Mouse (Mus musculus) liver, embryonic 14.5 days (tissue): Measurements from ENCODE around the gene Olfr1248. TPM values are rescaled to one million over a fixed set of nuclear protein-coding genes. Genes with fewer than 3 reads are reported as not detected.
"Not testable (repeated sequence)": the region's sequence is repeated elsewhere in the genome, so short reads cannot be mapped to it uniquely, and the experiment has no call there.

Experiments
- ATAC-seq: fragments of 200-750 bp; cut with Nextera tagmentation; 2 replicates; pipeline ENCODE4 v1.8.0; 2017; ENCODE audit warnings: moderate number of reproducible peaks, mild to moderate bottlenecking, moderate library complexity; ENCODE audit not compliant: insufficient read depth
- DNase-seq, 3 experiments: peaks; one replicate each; pipeline ENCODE4 v3.0.0-alpha.2; 2012 to 2013; ENCODE audit warnings: low read depth in 3 of 3, low spot score in 3 of 3
- H3K27ac ChIP-seq: fragments of 300-500 bp; sonication (generic); 2 replicates; pipeline ENCODE4 v1.5.1; 2014; ENCODE audit warnings: moderate library complexity, mild to moderate bottlenecking, control low read depth, inconsistent platforms
- H3K27me3 ChIP-seq: fragments of 300-500 bp; sonication (generic); 2 replicates; pipeline ENCODE4 v1.6.1; 2014; ENCODE audit warnings: mild to moderate bottlenecking, low read length, moderate library complexity; ENCODE audit not compliant: control insufficient read depth, insufficient read depth
- H3K36me3 ChIP-seq: fragments of 300-500 bp; sonication (generic); replicated peaks from 2 replicates; pipeline ENCODE4 v1.6.1; 2014; ENCODE audit warnings: low read depth; ENCODE audit not compliant: control insufficient read depth, insufficient read depth
- H3K4me1 ChIP-seq, 2 experiments: fragments of 200-500 bp in 1 of 2; fragments of 300-500 bp in 1 of 2; sonication (generic) in 1 of 2; replicated peaks; 2 replicates each; pipeline ENCODE4 v1.6.1; 2012 to 2014; ENCODE audit warnings: antibody characterized with exemption in 1 of 2, inconsistent platforms in 1 of 2, low read length in 1 of 2; ENCODE audit not compliant: control insufficient read depth in 2 of 2, insufficient read depth in 2 of 2
- H3K4me2 ChIP-seq: fragments of 300-500 bp; sonication (generic); 2 replicates; pipeline ENCODE4 v1.6.1; 2014; ENCODE audit warnings: low read depth, mild to moderate bottlenecking, control low read depth, moderate library complexity
- H3K4me3 ChIP-seq, 2 experiments: fragments of 200-500 bp in 1 of 2; fragments of 300-500 bp in 1 of 2; sonication (generic) in 1 of 2; 2 replicates each; pipeline ENCODE4 v1.5.1; 2012 to 2014; ENCODE audit warnings: low read depth in 2 of 2, low read length in 2 of 2, mild to moderate bottlenecking in 2 of 2, control low read depth in 1 of 2, inconsistent platforms in 1 of 2, moderate library complexity in 1 of 2; ENCODE audit not compliant: insufficient read depth in 1 of 2
- H3K9ac ChIP-seq: fragments of 300-500 bp; sonication (generic); replicated peaks from 2 replicates; pipeline ENCODE4 v1.6.1; 2014; ENCODE audit warnings: mild to moderate bottlenecking, control low read depth, moderate library complexity
- H3K9me3 ChIP-seq: fragments of 300-500 bp; sonication (generic); 2 replicates; pipeline ENCODE4 v1.6.1; 2016; ENCODE audit warnings: low read length, mixed read lengths; ENCODE audit not compliant: control insufficient read depth
- CTCF ChIP-seq: IDR thresholded peaks from 2 replicates; pipeline ENCODE4 v1.5.1; 2016; ENCODE audit warnings: antibody characterized with exemption, low read depth, control low read depth
- EP300 ChIP-seq: IDR thresholded peaks from 2 replicates; pipeline ENCODE4 v1.6.1; 2016; ENCODE audit warnings: antibody characterized with exemption, low read depth
- WGBS: fragments of 180-500 bp; shearing (Covaris S2); extraction: QIAGEN DNeasy Blood & Tissue Kit; methylation state at CpG from one replicate; pipeline ENCODE4 v1.1.7; 2014; ENCODE audit not compliant: insufficient replicate concordance; 5-methylcytosine and 5-hydroxymethylcytosine counted together
- polyA plus RNA-seq, 2 experiments: library from polyadenylated mRNA; depleted of rRNA in 1 of 2; stranded (reverse) in 1 of 2; unstranded in 1 of 2; fragments of >200 nt; fragmentation: Nextera tagmentation in 1 of 2; extraction: Ambion mirVana in 1 of 2; gene quantifications; 2 replicates each; pipeline versions ENCODE4 v1.2.1 to v1.2.3; 2012 to 2014

Gene Olfr1248
- polyA plus RNA-seq (2012; rRNA removed) (not detected in 2 replicates), polyA plus RNA-seq (2014; fragmentation: Nextera tagmentation; extraction: Ambion mirVana) (not detected in 2 replicates)

DNA sequence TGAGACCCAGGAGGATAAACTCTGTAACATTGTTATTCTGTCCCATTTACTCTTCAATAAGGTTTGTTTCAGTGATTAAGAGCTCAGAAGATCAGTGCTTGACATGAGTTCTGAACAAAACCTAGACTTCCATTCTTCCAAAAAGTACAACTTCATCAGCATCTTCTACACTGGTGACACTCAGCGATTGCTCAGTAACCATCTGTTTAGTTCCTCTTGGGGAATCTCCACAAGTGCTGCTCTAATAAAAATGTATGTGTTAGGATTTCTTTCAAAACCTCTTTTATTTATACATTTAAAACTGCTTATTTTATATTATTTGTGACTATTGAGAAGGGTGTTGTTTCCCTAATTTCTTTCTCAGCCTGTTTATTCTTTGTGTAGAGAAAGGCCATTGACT, at the start of gene Olfr1248:
Olfr1248 (minus strand) TSS at position 101 of the 400 bp plus-strand sequence.
- not testable (repeated sequence) for H3K9me3 ChIP-seq, H3K36me3 ChIP-seq

DNA sequence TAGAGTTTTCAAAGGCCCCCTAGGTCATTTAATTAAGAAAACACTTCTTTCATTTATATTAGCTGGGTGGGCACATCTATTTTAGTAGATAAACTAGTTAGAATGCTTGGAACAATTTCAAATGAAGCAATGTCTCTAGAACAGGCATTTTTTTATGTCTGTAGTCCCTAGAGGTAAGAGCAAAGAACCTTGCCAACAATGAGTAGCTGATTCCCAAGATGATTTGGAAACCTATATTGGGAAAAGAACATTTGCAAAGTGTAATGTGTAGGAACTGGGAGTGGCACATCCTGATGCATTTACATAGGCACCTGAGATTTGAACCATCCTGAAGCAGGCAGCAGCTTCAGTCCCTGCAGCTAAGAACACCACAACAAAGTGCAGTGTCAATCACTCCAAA, 43.3 kb upstream of the Olfr1248 start, which contains the start of gene Olfr1250:
Olfr1250 (minus strand) TSS at position 101 of the 400 bp plus-strand sequence.
- no peak for DNase-seq

More for the DNA sequence above, at the start of gene Olfr1248:
- H3K4me1 ChIP-seq, ATAC-seq, H3K4me2 ChIP-seq, H3K9ac ChIP-seq, H3K4me3 ChIP-seq, DNase-seq, H3K27me3 ChIP-seq, H3K27ac ChIP-seq: not testable (repeated sequence)
- WGBS = 68% methylated on average over 1 of the region's 1 CpGs

DNA sequence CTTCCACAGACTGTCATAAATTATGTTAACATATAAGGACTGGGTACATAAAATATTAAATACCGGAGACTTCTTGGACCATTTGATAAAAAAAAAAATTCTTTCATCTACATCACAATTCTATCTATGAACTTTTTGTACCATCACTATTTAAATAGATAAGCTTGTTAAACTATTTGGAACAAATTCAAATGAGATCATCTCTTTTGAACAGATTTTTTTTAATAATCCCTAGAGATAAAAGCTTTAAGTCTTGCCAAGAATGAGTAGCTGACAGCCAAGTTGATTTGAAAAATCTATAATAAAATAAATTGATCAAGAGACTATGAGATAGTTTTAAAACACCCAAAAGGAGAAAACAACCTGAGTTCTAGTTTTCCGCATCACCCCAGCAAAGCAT, 16.8 kb upstream of the Olfr1248 start, which contains the start of gene Olfr1249:
Olfr1249 (minus strand) TSS at position 101 of the 400 bp plus-strand sequence.
- H3K36me3 ChIP-seq = no peaks in the 10 kb centered on the region
- TF ChIP-seq EP300 (no peak), CTCF (no peak)
- no peak within 1 kb of the TSS for H3K4me2 ChIP-seq
- 68% methylated on average over 2 of the region's 2 CpGs for WGBS
- no peak within 1 kb of the TSS for H3K4me3 ChIP-seq
- ATAC-seq = no peak
- no peak within 1 kb of the TSS for H3K27ac ChIP-seq
- DNase-seq = no peak
- H3K27me3 ChIP-seq = no peaks in the 10 kb centered on the region
- H3K9ac ChIP-seq = no peak within 1 kb of the TSS
- no peaks in the 10 kb centered on the region for H3K4me1 ChIP-seq
- no peaks in the 10 kb centered on the region for H3K9me3 ChIP-seq

More for the DNA sequence above, 43.3 kb upstream of the Olfr1248 start, which contains the start of gene Olfr1250:
- no peak within 1 kb of the TSS for H3K4me2 ChIP-seq
- no peak for TF ChIP-seq CTCF
- TF ChIP-seq EP300 = no peak
- ATAC-seq = no peak
- H3K27ac ChIP-seq = no peak within 1 kb of the TSS
- no peaks in the 10 kb centered on the region for H3K36me3 ChIP-seq
- no peaks in the 10 kb centered on the region for H3K27me3 ChIP-seq
- no peak within 1 kb of the TSS for H3K9ac ChIP-seq
- H3K9me3 ChIP-seq = no peaks in the 10 kb centered on the region
- H3K4me3 ChIP-seq = no peak within 1 kb of the TSS
- H3K4me1 ChIP-seq = no peaks in the 10 kb centered on the region

DNA sequence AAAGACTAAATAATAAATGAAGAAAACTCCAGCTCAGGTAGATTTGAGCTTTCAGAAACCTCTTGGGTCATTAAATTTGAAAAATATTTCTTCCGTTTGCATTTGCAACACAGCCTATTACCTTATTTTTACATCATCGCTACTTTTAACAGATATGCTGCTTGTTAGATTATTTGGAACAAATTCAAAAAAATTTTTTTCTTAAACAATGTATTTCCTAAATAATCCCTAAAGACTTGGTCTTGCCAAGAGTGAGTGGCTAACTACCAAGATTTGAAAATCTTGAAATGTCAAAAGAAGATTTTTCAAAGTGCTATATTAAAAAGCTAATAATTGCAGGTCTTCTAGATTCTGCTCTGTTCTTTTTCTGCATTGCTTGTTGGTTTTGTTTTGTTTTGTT, 4.0 kb downstream of the Olfr1248 start, which contains the start of gene Olfr1247:
Olfr1247 (minus strand) TSS at position 101 of the 400 bp plus-strand sequence.
- ATAC-seq (no peak), DNase-seq (no peak)
- Histone ChIP-seq H3K4me3 (no peak within 1 kb of the TSS), H3K9me3 (no peaks in the 10 kb centered on the region), H3K4me1 (no peaks in the 10 kb centered on the region), H3K27me3 (no peaks in the 10 kb centered on the region), H3K9ac (no peak within 1 kb of the TSS), H3K4me2 (no peak within 1 kb of the TSS), H3K27ac (no peak within 1 kb of the TSS), H3K36me3 (no peaks in the 10 kb centered on the region)
- TF ChIP-seq CTCF (no peak), EP300 (no peak)
- 76% methylated on average over 2 of the region's 2 CpGs for WGBS

DNA sequence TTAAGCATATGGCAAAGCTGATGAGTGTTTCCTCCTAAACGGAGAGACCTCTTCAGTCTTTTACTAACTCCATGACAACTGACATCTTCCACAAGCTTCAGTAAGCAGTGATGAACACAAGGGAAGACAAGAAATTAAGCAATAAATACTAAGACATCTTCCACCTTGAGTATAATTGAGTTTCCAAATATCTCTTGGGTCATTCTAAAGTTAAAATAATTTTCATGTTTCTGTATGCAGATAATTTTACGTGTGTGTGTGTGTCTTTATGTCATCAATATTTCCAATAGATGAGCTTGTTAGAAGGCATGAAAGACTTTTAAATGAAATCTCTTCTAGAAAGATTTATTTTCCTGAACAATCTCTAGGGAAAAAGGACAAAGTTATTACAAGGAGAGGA, 25.0 kb downstream of the Olfr1248 start, which contains the start of gene Olfr1246:
Olfr1246 (minus strand) TSS at position 101 of the 400 bp plus-strand sequence.
- 46% methylated on average over 2 of the region's 2 CpGs for WGBS
- Histone ChIP-seq H3K36me3 (no peaks in the 10 kb centered on the region), H3K4me3 (no peak within 1 kb of the TSS), H3K4me1 (no peaks in the 10 kb centered on the region), H3K9ac (no peak within 1 kb of the TSS), H3K27me3 (no peaks in the 10 kb centered on the region), H3K9me3 (no peaks in the 10 kb centered on the region), H3K4me2 (no peak within 1 kb of the TSS), H3K27ac (no peak within 1 kb of the TSS)
- TF ChIP-seq EP300 (no peak), CTCF (no peak)
- DNase-seq (no peak), ATAC-seq (no peak)
